Mouse (Mus musculus): ENCODE measurements around the gene Wdr25.

The Wdr25 gene

GRCm38 (mm10) chr12:109071248-109071647 is 177.8 kb downstream of the Wdr25 start:
- DNase-seq = peak; percentile 81

- no peak for DNase-seq
Observed at GRCm38 (mm10) chr12:109074106-109074505, 180.7 kb downstream of the Wdr25 start.

GRCm38 (mm10) chr12:109074777-109075285 is 181.4 kb downstream of the Wdr25 start:
- DNase-seq = no peak

GRCm38 (mm10) chr12:109077036-109077435 is 183.6 kb downstream of the Wdr25 start:
- DNase-seq = no peak
